Mouse (Mus musculus): ENCODE data around the gene Vmn1r57.
"Not testable (repeated sequence)": the region's sequence is repeated elsewhere in the genome, so short reads cannot be mapped to it uniquely, and the experiment has no call there.

The Vmn1r57 gene

GRCm38 (mm10) chr7:5218193-5218592 lies at the start of gene Vmn1r57:
Gene Vmn1r57, plus strand, starts transcription at chr7:5218493.
- not testable (repeated sequence) for DNase-seq (ENCODE audit: low read depth in 1 of 2, low spot score in 2 of 2)

GRCm38 (mm10) chr7:5196647-5197046 lies 21.6 kb upstream of the Vmn1r57 start, which contains the start of gene Vmn1r56:
Gene Vmn1r56, minus strand, starts transcription at chr7:5196747.
- DNase-seq (ENCODE audit: low read depth in 1 of 2, low spot score in 2 of 2), result not testable (repeated sequence)

- DNase-seq (ENCODE audit: low read depth in 1 of 2, low spot score in 2 of 2), result no peak
Measured at GRCm38 (mm10) chr7:5263051-5263450, 44.8 kb downstream of the Vmn1r57 start.

All from monocyte, adult 2 months (primary cell).